Mouse (Mus musculus) neural tube, embryonic 12.5 days (tissue): ENCODE measurements around the gene Lztfl1. TPM values are rescaled to one million over a fixed set of nuclear protein-coding genes. Genes with fewer than 3 reads are reported as not detected.
"Not testable (repeated sequence)": the region's sequence is repeated elsewhere in the genome, so short reads cannot be mapped to it uniquely, and the experiment has no call there.

Source experiments
- ATAC-seq: fragments of 200-750 bp; cut with Nextera tagmentation; 2 replicates; pipeline ENCODE4 v1.8.0; 2017; ENCODE audit warnings: low read depth, mild to moderate bottlenecking, moderate TSS enrichment, moderate library complexity; ENCODE audit not compliant: low FRiP score
- H3K27ac ChIP-seq: fragments of 300-500 bp; sonication (generic); 2 replicates; pipeline ENCODE4 v1.5.1; 2016
- H3K27me3 ChIP-seq: fragments of 300-500 bp; sonication (generic); replicated peaks from 2 replicates; pipeline ENCODE4 v1.6.1; 2016; ENCODE audit warnings: mild to moderate bottlenecking
- H3K36me3 ChIP-seq: fragments of 300-500 bp; sonication (generic); 2 replicates; pipeline ENCODE4 v1.6.1; 2016; ENCODE audit warnings: mild to moderate bottlenecking
- H3K4me1 ChIP-seq: fragments of 300-500 bp; sonication (generic); 2 replicates; pipeline ENCODE4 v1.6.1; 2016
- H3K4me2 ChIP-seq: fragments of 300-500 bp; sonication (generic); replicated peaks from 2 replicates; pipeline ENCODE4 v1.6.1; 2016; ENCODE audit warnings: mild to moderate bottlenecking
- H3K4me3 ChIP-seq: fragments of 300-500 bp; sonication (generic); 2 replicates; pipeline ENCODE4 v1.5.1; 2016
- H3K9ac ChIP-seq: fragments of 300-500 bp; sonication (generic); 2 replicates; pipeline ENCODE4 v1.6.1; 2016; ENCODE audit warnings: mild to moderate bottlenecking
- H3K9me3 ChIP-seq: fragments of 300-500 bp; sonication (generic); 2 replicates; pipeline ENCODE4 v1.6.1; 2016; ENCODE audit warnings: mild to moderate bottlenecking
- WGBS: fragments of 180-500 bp; shearing (Covaris S2); methylation state at CpG from one replicate; pipeline ENCODE4 v1.1.7; 2016; 5-methylcytosine and 5-hydroxymethylcytosine counted together
- polyA plus RNA-seq: library from polyadenylated mRNA; unstranded; fragments of >200 nt; fragmentation: Nextera tagmentation; extraction: Ambion mirVana; gene quantifications from 2 replicates; pipeline ENCODE4 v1.2.1, GENCODE M21; 2016

The Lztfl1 gene
- polyA plus RNA-seq: 49.9 and 54.9 TPM in 2 replicates

DNA sequence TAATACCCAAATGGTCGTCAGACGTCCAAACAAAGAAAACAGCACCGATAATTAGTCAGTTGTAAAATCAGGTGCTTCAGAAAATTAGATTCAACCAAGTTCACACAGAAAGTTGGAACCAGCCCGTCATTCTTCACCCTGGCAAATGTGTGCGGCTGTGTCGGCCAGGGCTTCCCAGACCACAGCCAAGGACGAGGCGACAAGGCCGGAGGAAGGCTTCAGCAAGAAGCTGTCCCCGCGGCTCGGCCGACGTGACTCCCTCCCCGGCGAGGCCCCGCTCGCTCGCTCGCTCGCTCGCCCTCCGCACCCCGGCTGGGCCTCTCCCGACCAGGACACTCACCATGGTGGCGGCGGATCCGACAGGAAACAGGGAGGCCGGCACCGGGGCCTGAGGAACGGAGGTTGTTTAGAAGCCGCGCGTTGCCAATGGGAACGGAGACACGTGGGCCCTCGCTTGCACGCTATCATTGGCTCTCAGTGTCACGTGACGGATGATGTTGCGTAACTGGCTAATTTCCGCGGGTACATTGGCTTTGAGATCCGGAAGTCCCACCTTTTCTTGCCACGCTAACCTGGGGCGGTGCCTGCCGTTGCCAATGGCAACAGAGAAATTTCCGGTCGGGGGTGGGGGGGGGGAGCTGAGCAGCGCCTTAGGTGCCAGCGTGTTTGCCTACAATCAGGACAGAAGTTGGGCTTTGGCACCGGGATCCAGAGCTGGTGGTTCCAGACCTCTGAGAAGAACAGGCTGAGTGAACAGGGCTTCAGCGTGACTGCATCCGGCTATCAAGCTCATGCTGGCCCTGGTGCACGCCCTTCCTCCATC is at the start of gene Lztfl1:
Gene Lztfl1, minus strand, starts transcription at position 512 of the 823 bp plus-strand sequence.
- 0 out of 2 replicates have a peak, but pooled peaks cover 3% of the 10 kb centered on the region for H3K4me1 ChIP-seq
- no peak within 1 kb of the TSS for H3K27ac ChIP-seq
- no peaks in the 10 kb centered on the region for H3K27me3 ChIP-seq
- no peaks in the 10 kb centered on the region for H3K36me3 ChIP-seq
- peak within 1 kb of the TSS; percentile 92 for H3K4me3 ChIP-seq
- H3K9me3 ChIP-seq: no peaks in the 10 kb centered on the region
- H3K9ac ChIP-seq: peak within 1 kb of the TSS; percentile 76
- whole genome bisulfite sequencing: 1% methylated on average over 55 of the region's 55 CpGs
- ATAC-seq: peak; percentile 99
- H3K4me2 ChIP-seq: peak within 1 kb of the TSS; percentile 70

DNA sequence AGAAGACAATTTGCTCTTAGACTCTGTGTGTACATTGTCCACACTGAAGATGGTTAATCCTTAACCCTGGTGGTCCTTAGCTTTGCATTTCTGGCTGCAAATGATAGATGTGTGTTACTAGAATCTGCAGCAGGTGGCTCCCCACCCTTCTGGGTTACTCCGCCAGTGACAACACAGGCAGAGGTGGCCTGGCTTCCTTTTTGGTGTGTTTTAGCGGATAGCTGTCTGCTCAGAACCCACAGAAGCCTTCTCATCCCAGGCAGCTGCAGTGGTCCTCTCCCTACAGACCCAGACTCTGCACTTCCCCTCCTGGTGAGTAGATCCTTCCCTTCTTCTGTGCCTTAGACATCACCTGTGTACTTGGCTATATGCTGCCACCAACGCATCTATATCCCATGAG is 49.5 kb upstream of the Lztfl1 start:
- no peaks in the 10 kb centered on the region for H3K27me3 ChIP-seq
- H3K4me3 ChIP-seq: no peak overlapping the region
- no peaks in the 10 kb centered on the region for H3K9me3 ChIP-seq
- no peak overlapping the region for H3K27ac ChIP-seq
- no peak overlapping the region for H3K4me2 ChIP-seq
- 92% methylated on average over 3 of the region's 3 CpGs for WGBS
- H3K9ac ChIP-seq: no peak overlapping the region
- no peaks in the 10 kb centered on the region for H3K36me3 ChIP-seq
- no peaks in the 10 kb centered on the region for H3K4me1 ChIP-seq
- no peak for ATAC-seq

DNA sequence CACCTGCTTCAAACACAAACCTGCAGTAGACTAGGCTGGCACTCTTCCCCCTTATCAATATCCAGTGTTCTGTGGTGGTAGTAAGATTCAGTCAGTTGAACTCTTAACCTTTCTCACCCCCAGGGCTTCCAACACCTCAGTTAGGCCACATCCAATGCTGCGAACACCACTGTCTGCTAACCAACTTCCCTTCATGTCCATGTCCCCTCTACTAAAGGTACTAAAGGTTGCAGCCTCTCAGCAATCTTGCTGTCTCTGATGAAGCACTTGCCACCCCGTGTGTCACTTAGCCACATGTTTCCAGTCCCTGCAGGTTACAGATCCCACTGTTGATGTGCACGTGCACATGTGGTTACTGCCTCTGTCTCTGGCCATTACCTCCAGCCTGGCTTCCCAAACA is 46.3 kb upstream of the Lztfl1 start:
- Histone ChIP-seq H3K9ac (no peak overlapping the region), H3K27me3 (no peaks in the 10 kb centered on the region), H3K27ac (no peak overlapping the region), H3K4me1 (no peaks in the 10 kb centered on the region), H3K4me3 (no peak overlapping the region), H3K36me3 (no peaks in the 10 kb centered on the region), H3K4me2 (no peak overlapping the region), H3K9me3 (no peaks in the 10 kb centered on the region)
- no peak for ATAC-seq
- 87% methylated on average over 3 of the region's 3 CpGs for WGBS

DNA sequence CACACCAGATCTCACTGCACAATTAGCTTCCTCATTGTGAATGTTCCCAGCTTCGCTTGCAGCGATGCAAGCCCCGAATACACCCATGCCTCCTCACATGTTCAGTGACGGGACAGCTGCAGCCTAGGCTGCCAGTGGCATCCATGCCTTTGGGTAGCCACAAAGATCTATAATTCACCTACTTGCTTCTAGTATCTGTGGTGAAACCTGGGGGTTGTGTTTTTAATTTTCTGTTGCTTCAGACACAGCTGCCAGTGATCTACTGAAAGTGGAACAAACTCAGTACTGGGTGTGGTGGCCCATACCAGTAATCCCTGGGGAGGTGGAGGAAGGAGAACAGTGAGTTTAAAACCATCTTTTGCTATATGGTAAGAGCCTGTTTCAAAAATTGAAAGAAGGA is 45.4 kb upstream of the Lztfl1 start:
- Histone ChIP-seq H3K36me3 (no peaks in the 10 kb centered on the region), H3K4me1 (no peaks in the 10 kb centered on the region), H3K4me2 (no peak overlapping the region), H3K9ac (no peak overlapping the region), H3K27me3 (no peaks in the 10 kb centered on the region), H3K9me3 (no peaks in the 10 kb centered on the region), H3K27ac (no peak overlapping the region), H3K4me3 (no peak overlapping the region)
- no peak for ATAC-seq
- 92% methylated on average over 4 of the region's 4 CpGs for WGBS

DNA sequence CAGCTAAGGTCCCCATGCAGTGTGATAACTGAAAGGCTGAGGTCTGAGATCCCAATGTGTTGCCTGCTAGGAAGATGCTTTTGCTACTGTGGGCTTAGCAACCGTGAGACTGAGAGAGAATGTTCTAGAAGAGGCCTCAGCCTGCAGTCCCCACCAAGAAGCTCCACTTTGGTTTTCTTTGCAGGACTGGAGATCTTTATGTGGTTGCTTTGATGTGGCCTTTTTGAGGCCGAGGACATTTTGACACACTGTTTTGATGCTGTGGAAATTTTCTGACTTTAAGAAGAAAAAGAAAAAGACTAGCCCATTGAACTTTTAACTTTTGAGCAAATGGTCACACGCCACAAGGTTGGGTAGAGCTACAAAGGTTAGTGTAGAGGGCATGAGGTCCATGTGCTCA is 43.3 kb upstream of the Lztfl1 start:
- no peak for ATAC-seq
- Histone ChIP-seq H3K27me3 (no peaks in the 10 kb centered on the region), H3K9ac (no peak overlapping the region), H3K27ac (no peak overlapping the region), H3K4me2 (no peak overlapping the region), H3K4me3 (no peak overlapping the region), H3K9me3 (no peaks in the 10 kb centered on the region), H3K4me1 (no peaks in the 10 kb centered on the region), H3K36me3 (no peaks in the 10 kb centered on the region)
- WGBS: 89% methylated on average over 3 of the region's 3 CpGs

DNA sequence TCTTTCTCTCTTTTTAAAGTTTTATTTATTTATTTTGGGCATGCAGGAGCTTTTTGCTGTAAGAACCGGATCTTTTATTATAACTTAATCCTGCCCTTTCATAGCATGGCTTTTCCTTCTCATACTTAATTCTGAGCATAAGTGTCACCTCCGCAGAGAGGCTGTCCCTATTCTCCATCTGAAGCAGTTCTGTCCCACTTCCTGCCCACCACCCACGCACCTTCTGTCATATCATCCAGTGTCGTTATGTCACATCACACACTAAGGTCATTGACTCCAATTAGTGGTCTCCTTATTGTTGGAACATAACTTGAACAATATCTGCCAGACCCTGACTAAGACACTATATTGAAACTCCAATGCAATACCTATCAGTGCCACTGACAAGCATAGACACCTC is 41.1 kb upstream of the Lztfl1 start:
- no peaks in the 10 kb centered on the region for H3K4me1 ChIP-seq
- H3K9ac ChIP-seq: no peak overlapping the region
- no peak overlapping the region for H3K4me3 ChIP-seq
- no peaks in the 10 kb centered on the region for H3K9me3 ChIP-seq
- no peaks in the 10 kb centered on the region for H3K36me3 ChIP-seq
- H3K4me2 ChIP-seq: no peak overlapping the region
- no peak for ATAC-seq
- 91% methylated on average over 4 of the region's 4 CpGs for WGBS
- H3K27me3 ChIP-seq: no peaks in the 10 kb centered on the region
- H3K27ac ChIP-seq: no peak overlapping the region

DNA sequence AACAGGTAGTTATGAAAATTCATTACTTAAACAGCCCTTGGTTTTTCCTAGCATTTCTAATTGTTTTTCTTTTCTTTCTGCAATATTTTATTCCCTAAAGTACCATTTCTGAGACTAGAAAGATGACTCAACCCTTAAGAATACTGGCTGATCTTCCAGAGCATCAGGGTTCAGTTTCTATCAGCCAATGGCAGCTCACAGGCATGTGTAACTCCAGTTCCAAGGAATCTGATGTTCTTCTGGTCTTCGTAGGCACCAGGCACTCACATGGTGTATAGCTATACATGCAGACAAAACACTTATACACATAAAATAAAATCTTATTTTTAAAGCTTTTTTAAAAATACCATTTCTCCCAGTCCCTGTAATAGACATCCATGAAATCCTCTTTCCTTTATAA is 40.7 kb upstream of the Lztfl1 start:
- Histone ChIP-seq H3K9ac (no peak overlapping the region), H3K4me2 (no peak overlapping the region), H3K4me3 (no peak overlapping the region), H3K36me3 (no peaks in the 10 kb centered on the region), H3K27ac (no peak overlapping the region), H3K27me3 (no peaks in the 10 kb centered on the region), H3K4me1 (no peaks in the 10 kb centered on the region), H3K9me3 (no peaks in the 10 kb centered on the region)
- 79% methylated on average over 1 of the region's 1 CpGs for WGBS
- ATAC-seq: no peak

DNA sequence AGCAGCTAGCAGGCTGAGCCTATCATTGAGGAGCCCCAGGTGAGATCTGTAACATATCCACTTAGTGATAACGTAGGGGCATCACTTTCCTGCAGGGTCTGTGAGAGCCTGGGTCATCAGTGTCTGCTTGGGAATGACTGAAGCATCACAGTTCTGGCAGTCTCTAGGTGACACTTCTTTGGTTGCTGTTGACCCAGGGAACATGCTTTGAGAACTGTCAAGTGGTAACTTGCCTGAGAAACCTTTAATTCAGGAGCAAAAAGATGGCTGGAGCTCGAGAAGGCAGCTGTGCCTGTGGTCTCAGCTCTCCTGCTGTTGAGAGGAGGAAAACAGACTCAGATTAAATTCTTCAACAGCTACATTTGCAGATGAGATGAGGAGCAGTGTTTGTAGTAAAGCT is 39.8 kb upstream of the Lztfl1 start:
- Histone ChIP-seq H3K4me2 (no peak overlapping the region), H3K9ac (no peak overlapping the region), H3K27me3 (no peaks in the 10 kb centered on the region), H3K4me3 (no peak overlapping the region), H3K36me3 (no peaks in the 10 kb centered on the region), H3K9me3 (no peaks in the 10 kb centered on the region), H3K27ac (no peak overlapping the region), H3K4me1 (no peaks in the 10 kb centered on the region)
- no peak for ATAC-seq
- 65% methylated on average over 2 of the region's 2 CpGs for WGBS

DNA sequence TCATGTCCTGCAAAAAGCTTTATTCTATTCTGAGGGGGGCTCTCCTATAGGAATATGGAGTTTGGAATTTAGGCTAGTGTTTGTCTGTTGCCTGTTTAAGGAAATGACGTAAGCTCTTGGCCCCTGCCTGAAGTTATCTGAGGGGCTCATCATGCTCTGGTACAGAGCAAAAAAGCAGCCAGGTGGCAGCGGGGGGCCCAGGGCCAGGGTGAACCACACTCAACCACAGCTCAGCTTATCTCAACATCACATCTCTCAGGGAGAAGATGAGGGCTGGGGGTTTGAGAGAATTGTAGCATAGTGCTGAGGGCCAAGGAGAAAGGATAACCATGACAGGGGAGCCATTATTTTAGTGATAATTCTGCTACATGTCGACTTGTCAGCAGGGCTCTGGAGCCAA is 39.3 kb upstream of the Lztfl1 start:
- Histone ChIP-seq H3K27me3 (no peaks in the 10 kb centered on the region), H3K9me3 (no peaks in the 10 kb centered on the region), H3K4me1 (no peaks in the 10 kb centered on the region), H3K4me2 (no peak overlapping the region), H3K9ac (no peak overlapping the region), H3K4me3 (no peak overlapping the region), H3K36me3 (no peaks in the 10 kb centered on the region), H3K27ac (no peak overlapping the region)
- ATAC-seq: no peak
- WGBS: 85% methylated on average over 3 of the region's 3 CpGs

DNA sequence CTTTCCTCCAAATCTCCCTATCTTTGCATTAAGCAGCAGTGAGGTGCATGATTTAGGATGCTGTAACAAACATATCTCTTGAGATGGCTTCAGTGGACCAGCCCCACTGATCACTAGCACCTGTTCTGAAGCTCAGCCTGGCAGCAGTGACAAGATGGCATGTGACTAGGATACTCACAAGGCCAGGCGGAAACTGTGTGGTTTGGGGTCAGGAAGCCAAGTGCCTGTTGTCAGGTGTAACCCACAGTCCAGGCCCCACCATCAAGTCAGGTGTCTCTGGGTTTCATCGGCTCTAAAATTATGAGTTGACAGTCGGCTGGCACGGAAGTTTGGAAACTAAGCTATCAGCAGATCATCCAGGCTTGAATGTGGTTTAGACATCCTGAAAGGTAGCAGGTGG is 36.8 kb upstream of the Lztfl1 start:
- ATAC-seq: no peak
- H3K27ac ChIP-seq: no peak overlapping the region
- H3K4me2 ChIP-seq: no peak overlapping the region
- 89% methylated on average over 4 of the region's 4 CpGs for WGBS
- no peaks in the 10 kb centered on the region for H3K9me3 ChIP-seq
- no peaks in the 10 kb centered on the region for H3K36me3 ChIP-seq
- H3K9ac ChIP-seq: no peak overlapping the region
- H3K4me3 ChIP-seq: no peak overlapping the region
- H3K27me3 ChIP-seq: no peaks in the 10 kb centered on the region
- no peaks in the 10 kb centered on the region for H3K4me1 ChIP-seq

DNA sequence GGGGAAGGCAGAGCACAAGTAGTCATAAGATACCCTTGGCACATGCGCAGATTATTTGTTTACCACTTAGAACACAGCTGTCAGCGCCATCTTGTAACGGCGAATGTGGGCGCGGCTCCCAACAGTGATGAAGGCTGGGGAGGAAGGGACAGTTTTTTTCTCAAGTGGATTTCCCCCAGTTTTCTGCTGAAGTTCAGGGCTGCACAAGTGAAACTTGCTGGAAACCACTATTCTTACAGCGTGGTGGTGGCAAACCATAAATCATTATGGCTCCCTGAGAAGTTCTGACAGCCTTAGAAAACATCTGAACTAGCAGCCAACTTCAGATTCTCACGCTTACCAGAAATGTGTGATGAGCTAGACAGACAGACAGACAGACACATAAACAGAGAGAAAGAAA is 32.2 kb upstream of the Lztfl1 start:
- H3K9ac ChIP-seq, ATAC-seq, H3K9me3 ChIP-seq, H3K36me3 ChIP-seq, H3K4me3 ChIP-seq, H3K27ac ChIP-seq, H3K4me1 ChIP-seq, H3K4me2 ChIP-seq, H3K27me3 ChIP-seq: not testable (repeated sequence)
- 88% methylated on average over 8 of the region's 8 CpGs for WGBS

DNA sequence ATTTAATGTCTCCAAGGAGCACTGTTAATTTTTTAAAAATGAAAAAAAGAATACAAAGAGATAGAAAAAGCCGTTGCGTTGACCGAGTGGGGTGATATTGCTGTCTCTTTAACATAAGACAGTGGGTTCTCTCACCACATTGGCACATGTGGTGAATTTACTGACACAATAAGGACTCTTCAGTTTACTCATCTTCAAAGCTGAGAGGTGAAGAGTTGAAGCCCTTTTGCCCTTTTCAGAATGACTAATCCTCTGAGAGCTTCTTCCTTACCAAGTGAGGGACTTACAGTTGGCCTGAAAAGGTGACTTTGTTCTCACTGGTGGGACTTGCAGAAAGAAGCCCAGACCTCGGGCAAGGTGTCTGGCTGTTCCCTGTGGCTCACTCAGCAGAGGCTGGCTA is 23.3 kb upstream of the Lztfl1 start:
- Histone ChIP-seq H3K4me3 (no peak overlapping the region), H3K4me1 (no peaks in the 10 kb centered on the region), H3K4me2 (no peak overlapping the region), H3K27me3 (no peaks in the 10 kb centered on the region), H3K9ac (no peak overlapping the region), H3K36me3 (no peaks in the 10 kb centered on the region), H3K27ac (no peak overlapping the region), H3K9me3 (no peaks in the 10 kb centered on the region)
- WGBS: 78% methylated on average over 4 of the region's 4 CpGs
- ATAC-seq: no peak

DNA sequence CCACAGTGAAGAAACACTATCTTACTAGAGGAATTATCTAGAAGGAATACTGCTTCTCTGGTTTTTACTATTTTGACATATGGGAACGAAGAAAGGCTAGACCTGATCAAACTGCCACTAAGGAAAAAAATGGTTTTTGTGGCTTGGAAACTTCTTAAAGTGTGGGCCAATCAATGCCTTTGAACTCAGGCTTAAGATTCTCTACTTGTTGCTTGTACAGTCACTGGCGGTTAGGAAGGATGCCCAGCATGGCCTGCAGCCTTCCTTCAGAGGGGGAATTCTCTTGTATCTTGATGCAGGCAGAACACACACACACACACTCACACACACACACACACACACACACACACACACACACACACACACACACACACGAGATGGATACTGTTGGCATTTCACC is 16.6 kb upstream of the Lztfl1 start:
- no peak for ATAC-seq
- H3K27me3 ChIP-seq: no peaks in the 10 kb centered on the region
- no peak overlapping the region for H3K9ac ChIP-seq
- no peak overlapping the region for H3K27ac ChIP-seq
- no peaks in the 10 kb centered on the region for H3K9me3 ChIP-seq
- 80% methylated on average over 3 of the region's 3 CpGs for WGBS
- no peaks in the 10 kb centered on the region for H3K4me1 ChIP-seq
- no peak overlapping the region for H3K4me3 ChIP-seq
- no peaks in the 10 kb centered on the region for H3K36me3 ChIP-seq
- H3K4me2 ChIP-seq: no peak overlapping the region
